Mouse (Mus musculus) brain, embryonic 14.5 days (tissue): ENCODE measurements around the gene Sap30.

Experiments
- CTCF ChIP-seq: fragments of 200-500 bp; IDR thresholded peaks from 2 replicates; pipeline ENCODE4 v1.5.1; 2012; ENCODE audit warnings: inconsistent platforms, mild to moderate bottlenecking, moderate library complexity, borderline replicate concordance; ENCODE audit not compliant: insufficient read depth, insufficient read length; ENCODE audit errors: extremely low read depth
- POLR2A ChIP-seq: fragments of 200-500 bp; IDR thresholded peaks from 2 replicates; pipeline ENCODE4 v1.6.1; 2012; ENCODE audit warnings: mild to moderate bottlenecking, inconsistent platforms, borderline replicate concordance; ENCODE audit not compliant: poor library complexity, insufficient read depth, insufficient read length, severe bottlenecking; ENCODE audit errors: extremely low read depth

GRCm38 (mm10) chr8:57457942-57458341, 29.7 kb downstream of the Sap30 start:
- TF ChIP-seq POLR2A (no peak), CTCF (no peak)
